Mouse (Mus musculus) B cell, adult 67 days (primary cell): Measurements from ENCODE around the gene Suox. TPM values are rescaled to one million over a fixed set of nuclear protein-coding genes. Genes with fewer than 3 reads are reported as not detected.

Experiments
- total RNA-seq, 2 experiments: library from RNA; stranded (reverse); gene quantifications; 4 replicates each; pipeline ENCODE4 v1.2.4; 2023

Gene Suox
- total RNA-seq, result 10 to 100 TPM in 1 of 2 experiments, 1 to 10 TPM in 1; 8.6 to 10.1 TPM

DNA sequence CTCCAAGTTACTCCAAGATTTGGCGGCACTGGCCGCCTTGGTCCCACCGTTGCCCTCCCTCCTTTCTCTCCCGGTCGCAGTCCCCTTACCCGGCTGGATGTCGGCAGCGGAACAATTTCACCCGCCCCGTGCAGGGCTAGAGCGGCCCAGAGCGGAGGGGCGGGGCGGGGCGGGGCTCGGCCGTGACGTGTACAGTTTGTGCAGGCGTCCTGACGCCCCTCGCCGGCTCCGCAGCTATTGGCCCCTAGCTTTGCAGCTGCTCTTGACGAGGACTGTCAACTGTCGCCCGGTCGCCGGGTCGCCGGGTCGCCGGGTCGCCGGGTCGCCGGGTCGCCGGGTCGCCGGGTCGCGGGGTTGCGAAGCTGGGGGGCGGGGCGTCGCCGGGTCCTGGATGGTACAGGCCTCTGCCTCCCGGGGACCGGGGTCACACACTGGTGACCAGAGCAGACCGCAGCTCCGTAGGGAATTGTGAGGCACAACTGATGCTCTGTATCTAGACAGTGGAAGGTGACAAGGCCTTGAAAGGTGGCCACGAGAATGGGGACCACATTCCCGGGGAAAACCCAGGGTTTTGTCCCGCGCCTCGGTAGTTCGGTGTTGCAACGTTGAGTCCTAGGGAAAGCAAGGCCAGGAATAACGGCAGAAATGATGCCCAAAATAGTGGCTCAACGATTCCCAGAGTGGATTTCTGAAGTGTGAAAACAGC lies at the start of gene Suox:
TSS of gene Suox (minus strand) at position 311 of the 706 bp plus-strand sequence.

DNA sequence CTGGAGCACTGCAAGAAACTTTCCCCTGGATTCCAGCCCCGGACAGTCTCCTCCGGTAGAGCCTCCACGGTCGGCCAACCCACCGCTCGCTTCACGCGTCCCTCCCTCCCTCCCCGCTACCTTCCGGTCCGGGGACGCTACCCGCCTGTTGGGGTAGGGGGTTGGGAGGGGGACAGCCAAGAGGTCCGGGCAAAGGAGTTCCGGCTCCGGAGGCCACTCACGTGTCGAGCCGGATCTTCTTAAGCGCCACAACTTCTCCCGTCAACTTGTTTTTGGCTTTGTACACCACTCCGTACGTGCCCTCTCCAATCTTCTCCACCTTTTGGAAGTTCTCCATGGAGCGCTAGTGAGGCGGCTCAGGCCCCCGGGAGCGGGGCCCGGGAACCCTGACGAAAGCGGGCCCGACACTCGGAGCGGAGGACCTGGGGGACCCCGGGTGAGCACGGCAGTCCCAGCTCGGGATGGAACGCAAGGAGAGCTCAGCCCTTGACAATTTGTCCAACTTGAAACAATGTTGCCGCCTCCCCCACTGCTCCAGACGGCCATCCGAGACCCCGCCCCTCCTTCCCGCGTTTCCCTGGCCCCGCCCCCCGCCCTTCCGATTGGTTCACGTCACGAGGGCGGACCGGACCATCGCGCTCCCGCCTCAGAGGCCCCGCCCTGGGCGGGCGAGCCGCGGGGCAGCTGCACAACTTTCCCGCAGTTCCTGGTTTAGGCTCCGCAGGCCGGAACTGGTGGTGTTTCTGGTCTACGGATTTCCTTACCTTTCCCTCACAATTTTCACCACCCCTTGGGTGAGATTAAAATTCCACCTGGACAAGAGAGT lies 30.8 kb upstream of the Suox start, which contains the start of gene Cdk2:
TSS of gene Cdk2 (minus strand) at position 541 of the 826 bp plus-strand sequence.

DNA sequence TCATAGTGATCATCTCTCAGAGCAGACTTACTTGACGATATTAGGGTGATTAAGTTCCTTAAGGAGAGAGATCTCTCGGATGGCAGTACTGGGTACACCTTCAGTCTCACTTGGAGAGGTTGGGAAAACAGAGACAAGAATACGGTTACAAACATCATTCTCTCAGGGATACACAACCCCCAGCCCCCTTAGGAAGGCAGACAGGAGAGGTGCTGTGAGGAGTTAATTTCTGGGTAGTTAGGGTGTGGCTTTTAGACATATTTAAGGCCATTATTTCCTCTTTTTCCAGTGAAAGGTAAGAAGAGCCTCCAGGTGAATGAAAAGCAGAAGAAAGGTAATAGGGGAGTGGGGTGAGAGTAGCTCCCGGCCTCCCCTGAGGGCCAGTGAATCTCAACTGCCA lies 30.0 kb upstream of the Suox start, which contains the start of gene Pmel:
TSS of gene Pmel (plus strand) at position 301 of the 400 bp plus-strand sequence.

DNA sequence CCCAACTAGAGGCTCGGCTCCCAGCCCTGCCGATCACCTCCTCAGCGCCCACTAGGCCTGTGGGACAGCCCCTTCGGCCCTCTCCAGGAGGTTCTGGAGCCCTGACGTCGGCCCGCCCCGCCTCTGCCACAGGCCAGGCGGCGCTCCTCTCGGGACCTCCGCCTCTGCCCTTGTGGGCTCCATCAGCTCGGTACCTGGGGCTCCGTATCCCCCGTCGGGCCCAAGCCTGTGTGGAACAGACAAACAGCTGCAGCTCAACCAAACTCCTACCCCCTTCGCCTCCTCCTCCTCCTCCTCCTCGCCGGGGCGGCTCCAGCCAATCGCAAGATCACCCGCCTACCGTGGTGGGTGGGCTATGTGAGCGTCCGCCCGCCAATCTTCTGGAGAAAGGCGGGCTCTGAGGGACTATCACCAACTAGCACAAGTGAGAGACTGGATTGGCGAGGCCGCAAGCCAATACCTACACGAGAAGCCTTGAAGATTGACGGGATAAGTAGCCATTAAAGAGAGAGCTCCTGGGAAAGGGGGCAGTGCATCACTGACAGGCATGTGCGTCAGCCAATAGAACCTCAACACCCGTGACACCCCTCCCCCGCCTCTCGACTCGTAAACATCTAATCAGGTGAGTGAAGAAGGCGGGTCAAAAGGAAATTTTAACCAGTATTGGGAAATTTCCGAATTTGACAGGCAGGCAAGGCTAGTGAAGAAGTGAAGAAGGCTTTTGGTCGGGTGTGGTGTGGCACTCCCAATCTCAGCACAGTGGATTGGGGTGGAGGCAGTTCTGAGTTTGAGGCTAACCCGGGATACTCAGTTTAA lies 22.3 kb upstream of the Suox start, which contains the start of gene Rab5b:
TSS of gene Rab5b (minus strand) at position 273 of the 816 bp plus-strand sequence.

DNA sequence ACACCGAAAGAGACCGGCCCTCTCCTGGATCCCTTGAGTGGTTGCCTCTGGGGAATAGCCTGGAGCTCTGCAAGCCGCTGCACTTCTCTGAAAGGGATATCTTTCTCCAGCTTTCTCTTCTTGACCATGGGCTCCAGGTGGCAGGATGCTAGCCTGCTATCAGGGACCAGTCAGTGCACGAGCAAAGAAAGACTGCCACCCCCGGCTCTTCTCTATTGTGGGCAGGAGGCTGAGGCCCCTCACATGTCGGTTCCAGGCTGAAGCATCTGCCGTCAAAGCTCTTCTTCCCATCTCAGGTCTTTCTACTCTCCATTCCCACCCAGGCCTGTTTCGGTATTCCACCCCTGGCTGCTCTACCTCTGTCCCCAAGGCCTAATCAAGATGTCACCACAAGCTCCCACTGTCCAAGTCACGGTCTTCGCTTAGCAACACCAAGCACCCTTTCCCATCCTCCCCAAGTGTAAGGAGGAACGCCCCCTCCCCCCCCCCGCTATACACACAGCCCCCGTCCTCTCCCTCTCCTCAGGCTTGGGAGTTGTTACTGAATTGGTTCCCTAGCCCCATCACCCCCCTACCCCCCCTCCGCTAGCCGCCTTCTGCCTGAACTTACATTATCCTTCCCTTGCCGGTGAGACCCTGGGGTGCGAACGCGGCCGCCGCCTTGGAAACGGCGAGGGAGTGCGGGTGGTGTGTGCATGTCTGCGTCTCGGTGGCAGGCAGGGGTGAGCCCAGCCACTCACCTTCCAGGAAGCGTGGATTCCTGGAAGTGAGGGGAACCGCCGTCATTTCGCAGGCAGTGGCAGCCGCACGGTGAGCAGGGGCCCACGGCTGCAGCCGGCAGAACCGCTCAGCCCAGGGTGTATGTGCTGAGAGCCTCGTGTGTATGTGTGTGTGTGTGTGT lies 28.5 kb downstream of the Suox start, which contains the start of gene Ikzf4:
TSS of gene Ikzf4 (minus strand) at position 881 of the 901 bp plus-strand sequence.

DNA sequence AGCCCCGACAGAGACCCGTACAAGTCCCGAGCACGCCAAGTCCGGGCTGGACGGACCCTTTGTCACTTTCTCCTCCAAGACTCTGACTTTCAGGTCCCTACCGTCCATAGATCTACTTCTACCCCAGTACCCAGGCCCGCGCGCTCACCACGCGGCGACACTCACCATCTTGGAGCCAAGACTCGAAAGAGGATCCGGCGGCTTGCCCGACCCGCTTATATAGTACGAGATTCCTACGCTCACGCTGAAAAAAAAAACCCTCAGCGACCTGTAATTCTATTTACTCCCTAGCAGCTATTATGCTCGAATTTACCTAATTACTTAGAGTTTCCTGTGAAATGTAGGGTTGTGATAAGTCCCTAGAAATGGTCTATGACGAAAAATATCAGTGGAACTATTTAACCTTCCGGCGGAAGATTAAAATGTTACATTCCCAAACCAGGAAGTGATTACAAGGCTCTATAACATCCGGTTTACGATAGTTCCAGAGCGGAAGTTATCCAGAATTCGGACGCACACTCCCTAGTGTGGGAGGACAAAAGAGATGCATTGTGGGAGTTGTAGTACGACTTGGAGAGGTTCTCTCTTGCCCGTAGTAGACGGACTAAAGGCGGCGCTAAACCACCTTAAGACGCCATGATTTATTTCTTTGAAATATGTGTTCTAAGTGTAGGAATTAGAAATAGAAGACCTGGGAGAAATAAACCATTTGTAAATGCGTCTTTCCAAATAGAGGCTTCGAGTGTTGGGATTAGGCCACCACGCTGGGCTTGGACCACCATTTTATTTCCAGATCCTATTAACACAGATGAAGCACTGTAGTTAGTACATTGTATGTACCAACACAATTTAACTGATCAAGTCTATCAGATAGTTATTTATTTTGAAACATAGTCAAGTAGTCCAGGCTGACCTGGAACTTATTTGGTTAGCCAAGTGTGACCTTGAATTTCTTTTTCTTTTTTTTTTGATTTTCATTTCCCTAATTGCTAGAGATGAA lies 47.3 kb downstream of the Suox start, which contains the start of gene Rps26:
TSS of gene Rps26 (minus strand) at position 437 of the 1,000 bp plus-strand sequence.

Other genes starting within 250 kb of the Suox start
- 100 to 1,000 TPM; 167 to 179 TPM for gene Smarcc2, start 214.8 kb downstream of the Suox start, total RNA-seq
- gene Myl6, start 179.9 kb downstream of the Suox start, total RNA-seq, result 100 to 1,000 TPM; 532 to 547 TPM
- 1 to 10 TPM in 1 of 2 experiments, not detected in 1; 1.0 TPM for gene Myl6b, start 175.4 kb downstream of the Suox start, total RNA-seq
- 100 to 1,000 TPM; 256 to 263 TPM for gene Esyt1, start 148.2 kb downstream of the Suox start, total RNA-seq
- gene Zc3h10, start 126.3 kb downstream of the Suox start, total RNA-seq, result 10 to 100 TPM; 64.2 to 67.6 TPM
- gene Rpl41, start 124.8 kb downstream of the Suox start, total RNA-seq, result 1,000 to 10,000 TPM; 3,633 to 3,680 TPM
- 10 to 100 TPM; 83.0 to 90.6 TPM for gene Pa2g4, start 108.1 kb downstream of the Suox start, total RNA-seq
- 1 to 10 TPM; 1.2 to 1.3 TPM for gene Erbb3, start 84.4 kb downstream of the Suox start, total RNA-seq
- 1,000 to 10,000 TPM; 1,119 to 1,137 TPM for gene Rps26, start 47.3 kb downstream of the Suox start, total RNA-seq
- gene Ikzf4, start 28.1 kb downstream of the Suox start, total RNA-seq, result under 1 TPM in 1 of 2 experiments, not detected in 1; 0.32 TPM
- gene Rab5b, start 22.2 kb upstream of the Suox start, total RNA-seq, result 10 to 100 TPM; 71.4 to 72.8 TPM
- 1 to 10 TPM in 1 of 2 experiments, under 1 TPM in 1; 0.87 to 1.2 TPM for gene Pmel, start 30.1 kb upstream of the Suox start, total RNA-seq
- gene Cdk2, start 31.0 kb upstream of the Suox start, total RNA-seq, result 10 to 100 TPM; 56.7 to 61.7 TPM
- 100 to 1,000 TPM; 188 to 201 TPM for gene Dgka, start 70.8 kb upstream of the Suox start, total RNA-seq
- gene Pym1, start 73.8 kb upstream of the Suox start, total RNA-seq, result 10 to 100 TPM; 46.2 to 59.0 TPM
- gene Mmp19, start 116.8 kb upstream of the Suox start, total RNA-seq, result not detected
- 10 to 100 TPM; 70.8 to 83.4 TPM for gene Dnajc14, start 130.0 kb upstream of the Suox start, total RNA-seq
- gene Tmem198b, start 130.3 kb upstream of the Suox start, total RNA-seq, result 10 to 100 TPM; 18.4 to 18.7 TPM
- gene Sarnp, start 143.3 kb upstream of the Suox start, total RNA-seq, result 10 to 100 TPM; 55.1 to 57.0 TPM
- 10 to 100 TPM; 21.2 to 25.7 TPM for gene Ormdl2, start 147.6 kb upstream of the Suox start, total RNA-seq
- gene Gdf11, start 217.6 kb upstream of the Suox start, total RNA-seq, result 10 to 100 TPM; 53.2 to 61.2 TPM
- 1 to 10 TPM; 1.2 to 1.7 TPM for gene Cd63, start 226.9 kb upstream of the Suox start, total RNA-seq
- gene Rdh5, start 248.8 kb upstream of the Suox start, total RNA-seq, result 1 to 10 TPM; 6.5 to 8.2 TPM
- 10 to 100 TPM; 67.9 to 70.9 TPM for gene Bloc1s1, start 250.0 kb upstream of the Suox start, total RNA-seq